Mouse (Mus musculus) myocyte (in vitro differentiated cells): ENCODE measurements around the gene Pilra.

Experiments
- CEBPB ChIP-seq: IDR thresholded peaks from 2 replicates; pipeline ENCODE4 v1.6.1; 2011; ENCODE audit warnings: mild to moderate bottlenecking, moderate library complexity; ENCODE audit not compliant: poor library complexity, insufficient read depth, severe bottlenecking
- MAX ChIP-seq: IDR thresholded peaks from one replicate; pipeline ENCODE4 v1.6.1; 2011; ENCODE audit warnings: low read depth, mild to moderate bottlenecking, control low read depth
- MYOD1 ChIP-seq, 3 experiments: IDR thresholded peaks; one replicate each; pipeline ENCODE4 v1.6.1; 2011; ENCODE audit warnings: control low read depth in 2 of 3, low read depth in 2 of 3, mild to moderate bottlenecking in 2 of 3, moderate library complexity in 1 of 3; ENCODE audit not compliant: insufficient read length in 2 of 3, control insufficient read depth in 1 of 3
- MYOG ChIP-seq, 3 experiments: IDR thresholded peaks; one replicate each; pipeline ENCODE4 v1.6.1; 2011; ENCODE audit warnings: control low read depth in 2 of 3, low read depth in 2 of 3, mild to moderate bottlenecking in 2 of 3; ENCODE audit not compliant: insufficient read length in 2 of 3, control insufficient read depth in 1 of 3, insufficient read depth in 1 of 3
- POLR2A ChIP-seq: IDR thresholded peaks from one replicate; pipeline ENCODE4 v1.6.1; 2011; ENCODE audit warnings: low read depth, mild to moderate bottlenecking, control low read depth, moderate library complexity; ENCODE audit not compliant: insufficient read length
- POLR2AphosphoS2 ChIP-seq: IDR thresholded peaks from one replicate; pipeline ENCODE4 v1.6.1; 2011; ENCODE audit warnings: low read depth, control low read depth; ENCODE audit not compliant: insufficient read length

DNA sequence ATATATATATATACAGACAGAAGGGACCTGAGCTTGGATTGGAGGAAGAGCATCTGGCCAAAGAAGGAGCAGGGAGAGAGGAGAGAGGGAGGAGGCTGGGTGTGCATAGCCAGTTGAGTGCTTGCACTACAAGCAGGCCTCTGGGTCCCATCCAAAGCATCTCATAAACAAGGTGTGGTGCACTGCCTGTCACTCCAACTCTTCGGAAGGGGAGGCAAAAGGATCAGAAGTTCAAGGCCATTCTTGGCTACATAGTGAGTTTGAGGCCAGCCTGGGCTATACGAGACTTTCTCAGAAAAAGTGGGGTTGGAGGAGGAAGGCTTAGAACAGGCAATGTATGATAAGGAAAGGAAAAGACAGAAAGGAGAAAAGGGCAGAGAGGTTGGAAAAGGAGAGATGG, 10.1 kb downstream of the Pilra start:
- TF ChIP-seq MYOG (IDR thresholded peaks at IDR 0.05; ENCODE audit: control insufficient read depth in 1 of 3, insufficient read depth in 1 of 3, insufficient read length in 2 of 3, low read depth in 2 of 3), result no peak
- TF ChIP-seq POLR2A, result no peak
- no peak for TF ChIP-seq MYOD1 (IDR thresholded peaks at IDR 0.05; ENCODE audit: control insufficient read depth in 1 of 3, insufficient read length in 2 of 3, low read depth in 2 of 3)
- no peak for TF ChIP-seq POLR2AphosphoS2
- TF ChIP-seq CEBPB, result no peak
- no peak for TF ChIP-seq MAX
